Mouse (Mus musculus) embryonic fibroblast, embryonic 13.5 days (primary cell): Measurements from ENCODE around the gene Unc5b. TPM values are rescaled to one million over a fixed set of nuclear protein-coding genes. Genes with fewer than 3 reads are reported as not detected.
A peak's percentile ranks its signal among the peaks of the same experiment; 100 is the strongest.

Experiments used
- H3K27ac ChIP-seq: 2 replicates; pipeline ENCODE4 v1.5.1; 2012; ENCODE audit warnings: low read length, control low read depth, inconsistent platforms; ENCODE audit not compliant: insufficient read depth
- H3K4me1 ChIP-seq: 2 replicates; pipeline ENCODE4 v1.6.1; 2011; ENCODE audit warnings: low read length; ENCODE audit not compliant: control insufficient read depth, insufficient read depth
- H3K4me3 ChIP-seq: 2 replicates; pipeline ENCODE4 v1.5.1; 2011; ENCODE audit warnings: mild to moderate bottlenecking, control low read depth, low read length; ENCODE audit not compliant: insufficient read depth
- CTCF ChIP-seq: IDR thresholded peaks from 2 replicates; pipeline ENCODE4 v1.5.1; 2011; ENCODE audit warnings: mild to moderate bottlenecking, control low read depth, low read length, moderate library complexity, borderline replicate concordance; ENCODE audit not compliant: insufficient read depth
- POLR2A ChIP-seq: IDR thresholded peaks from 2 replicates; pipeline ENCODE4 v1.6.1; 2011; ENCODE audit warnings: low read depth, mild to moderate bottlenecking, control low read depth, low read length, moderate library complexity
- polyA plus RNA-seq: library from polyadenylated mRNA; stranded (reverse); fragments of >200 nt; gene quantifications from 2 replicates; pipeline ENCODE4 v1.2.4, GENCODE M21; 2011; ENCODE audit warnings: low read depth; ENCODE audit not compliant: missing spikeins, insufficient read length

Gene Unc5b
- polyA plus RNA-seq, 1 experiment: 101 TPM

GRCm38 (mm10) chr10:60821736-60822358 is 9.5 kb downstream of the Unc5b start:
- peak overlapping the region; percentile 79; the same call in 1 of the 2 replicates for H3K27ac ChIP-seq
- peaks cover 36% of the 10 kb centered on the region for H3K4me1 ChIP-seq
- no peak overlapping the region for H3K4me3 ChIP-seq
- TF ChIP-seq POLR2A (no peak), CTCF (no peak)

DNA sequence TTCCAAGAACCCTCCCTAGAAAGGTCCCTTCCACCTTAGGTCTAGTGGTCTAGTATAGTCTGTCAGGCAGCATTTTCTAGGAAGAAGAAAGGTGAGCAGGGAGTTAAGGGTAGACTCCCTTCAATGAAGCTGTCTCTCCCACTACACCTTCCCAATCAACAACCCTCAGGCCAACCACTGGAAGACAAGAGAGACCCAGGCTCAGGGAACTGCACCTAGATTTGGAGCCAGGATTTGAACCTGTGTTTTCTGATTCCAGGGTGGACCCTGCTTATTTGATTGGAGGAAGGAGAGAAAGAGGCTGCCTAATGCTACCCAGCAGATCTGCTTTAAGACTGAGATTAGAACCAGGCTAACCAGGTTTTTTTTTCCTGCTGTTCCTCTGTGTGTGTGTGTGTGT is 10.1 kb downstream of the Unc5b start:
- Histone ChIP-seq H3K4me3 (no peak overlapping the region), H3K27ac (peak overlapping the region; percentile 49), H3K4me1 (peaks cover 38% of the 10 kb centered on the region)
- TF ChIP-seq POLR2A (no peak), CTCF (no peak)

DNA sequence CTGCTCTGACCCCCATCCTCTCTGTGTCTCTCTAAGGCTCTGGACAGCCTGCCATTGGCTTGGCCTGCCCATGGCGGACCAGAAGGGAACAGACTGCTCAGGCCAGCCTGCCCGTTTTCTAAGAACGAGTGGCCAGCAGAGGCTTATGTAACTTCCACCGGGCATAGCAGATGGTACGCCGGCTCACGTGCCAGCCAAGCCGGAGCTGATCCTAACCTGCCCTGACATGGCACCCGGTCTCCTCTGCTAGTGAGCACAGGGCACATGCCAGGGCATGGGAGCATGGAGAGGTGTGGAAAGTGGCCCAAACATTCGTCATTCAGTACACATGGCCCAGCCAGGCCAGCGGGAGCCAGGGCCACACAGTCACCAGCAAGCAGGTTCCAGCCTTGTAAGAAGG is 10.8 kb downstream of the Unc5b start:
- Histone ChIP-seq H3K4me1 (peaks cover 43% of the 10 kb centered on the region), H3K4me3 (no peak overlapping the region), H3K27ac (peak overlapping the region; percentile 49)
- TF ChIP-seq CTCF (no peak), POLR2A (no peak)

- TF ChIP-seq POLR2A: no peak
- TF ChIP-seq CTCF: no peak
- H3K4me3 ChIP-seq: no peak overlapping the region
- H3K27ac ChIP-seq: peak overlapping the region; percentile 49
- H3K4me1 ChIP-seq: peaks cover 47% of the 10 kb centered on the region
Observed at GRCm38 (mm10) chr10:60819654-60820192, 11.7 kb downstream of the Unc5b start.

- Histone ChIP-seq H3K4me3 (no peak overlapping the region), H3K4me1 (peaks cover 47% of the 10 kb centered on the region), H3K27ac (peak overlapping the region; percentile 97)
- TF ChIP-seq CTCF (no peak), POLR2A (no peak)
Observed at GRCm38 (mm10) chr10:60819179-60819578, 12.2 kb downstream of the Unc5b start.

DNA sequence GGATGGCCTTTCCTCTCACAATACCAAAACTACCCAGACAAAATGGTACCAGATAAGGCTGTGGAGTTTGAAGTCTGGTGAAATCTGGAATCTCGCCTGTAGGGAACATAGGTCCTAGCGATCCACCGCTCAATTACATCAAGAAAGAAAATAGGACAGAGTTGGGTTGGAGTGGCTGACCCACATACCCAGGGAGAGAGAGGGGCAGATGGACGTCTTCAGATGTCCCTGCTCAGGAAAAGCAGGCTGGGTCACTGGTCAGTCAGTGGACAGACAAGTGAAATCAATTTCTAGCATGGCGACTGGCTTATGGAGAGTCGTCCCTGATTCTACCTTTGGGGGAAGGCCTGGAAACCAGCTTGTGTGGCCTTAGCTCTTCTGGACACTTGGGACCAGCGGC is 12.7 kb downstream of the Unc5b start:
- Histone ChIP-seq H3K4me3 (no peak overlapping the region), H3K4me1 (peaks cover 44% of the 10 kb centered on the region), H3K27ac (peak overlapping the region; percentile 97)

GRCm38 (mm10) chr10:60817868-60818267 is 13.5 kb downstream of the Unc5b start:
- no peak for TF ChIP-seq CTCF
- TF ChIP-seq POLR2A: no peak
- H3K27ac ChIP-seq: peak overlapping the region; percentile 97

More for the DNA sequence above, 12.7 kb downstream of the Unc5b start:
- TF ChIP-seq CTCF (no peak), POLR2A (no peak)

GRCm38 (mm10) chr10:60816872-60817648 is 14.3 kb downstream of the Unc5b start:
- Histone ChIP-seq H3K27ac (peak overlapping the region; percentile 97), H3K4me1 (peaks cover 46% of the 10 kb centered on the region), H3K4me3 (no peak overlapping the region)
- TF ChIP-seq POLR2A (no peak), CTCF (no peak)

More at GRCm38 (mm10) chr10:60817868-60818267, 13.5 kb downstream of the Unc5b start:
- Histone ChIP-seq H3K4me1 (peaks cover 42% of the 10 kb centered on the region), H3K4me3 (no peak overlapping the region)

DNA sequence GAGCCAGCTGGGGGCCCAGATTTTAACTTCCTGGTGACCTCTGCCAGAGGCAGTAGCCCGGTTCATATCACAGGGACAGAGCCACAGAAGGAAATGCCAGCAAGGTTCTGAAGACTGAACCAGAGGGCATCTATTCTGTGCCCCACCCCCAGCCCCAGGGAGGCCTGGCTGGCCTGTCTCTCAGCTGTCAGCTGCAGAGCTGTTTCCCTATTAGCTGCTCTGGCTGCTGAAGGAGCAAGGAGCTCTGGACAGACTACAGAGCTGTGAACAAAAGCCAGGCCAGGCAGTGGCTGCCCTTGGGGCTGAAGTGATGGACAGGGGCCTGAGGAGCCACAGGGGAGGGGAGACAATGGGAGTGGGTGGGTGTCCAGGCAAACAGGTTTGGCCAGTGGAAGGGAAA is 15.5 kb downstream of the Unc5b start:
- peak overlapping the region; percentile 97 for H3K27ac ChIP-seq
- no peak overlapping the region for H3K4me3 ChIP-seq
- TF ChIP-seq CTCF: no peak
- 0 out of 2 replicates have a peak, but pooled peaks have one; percentile 14 for TF ChIP-seq POLR2A
- peaks cover 52% of the 10 kb centered on the region for H3K4me1 ChIP-seq

GRCm38 (mm10) chr10:60815059-60815458 is 16.3 kb downstream of the Unc5b start:
- Histone ChIP-seq H3K4me3 (no peak overlapping the region), H3K4me1 (peaks cover 46% of the 10 kb centered on the region), H3K27ac (peak overlapping the region; percentile 97)
- no peak for TF ChIP-seq POLR2A
- no peak for TF ChIP-seq CTCF
